Mouse (Mus musculus) CH12.LX (cell line): ENCODE measurements around the gene Tgif2. TPM values are rescaled to one million over a fixed set of nuclear protein-coding genes. Genes with fewer than 3 reads are reported as not detected.

Source experiments
- DNase-seq: peaks from one replicate; pipeline ENCODE4 v3.0.0-alpha.2; 2013; ENCODE audit errors: extremely low read depth
- H3K27ac ChIP-seq: 2 replicates; pipeline ENCODE4 v1.5.1; 2012; ENCODE audit warnings: low read depth, mild to moderate bottlenecking, control low read depth, moderate library complexity; ENCODE audit not compliant: insufficient read depth
- H3K27me3 ChIP-seq: replicated peaks from 2 replicates; pipeline ENCODE3; 2012; ENCODE audit warnings: inconsistent platforms
- H3K36me3 ChIP-seq, 2 experiments: replicated peaks in 1 of 2; 2 replicates each; pipeline versions ENCODE3 to v1.6.1; 2012; ENCODE audit warnings: inconsistent platforms in 1 of 2, low read length in 1 of 2, mild to moderate bottlenecking in 1 of 2, mixed read lengths in 1 of 2, moderate library complexity in 1 of 2; ENCODE audit not compliant: control insufficient read depth in 1 of 2, insufficient read depth in 1 of 2
- H3K4me1 ChIP-seq, 2 experiments: 2 replicates each; pipeline ENCODE4 v1.6.1; 2012; ENCODE audit warnings: inconsistent platforms in 1 of 2, moderate library complexity in 1 of 2; ENCODE audit not compliant: insufficient read depth in 2 of 2, control insufficient read depth in 1 of 2
- H3K4me2 ChIP-seq: 2 replicates; pipeline ENCODE4 v1.6.1; 2012; ENCODE audit warnings: low read depth, mild to moderate bottlenecking, control low read depth; ENCODE audit not compliant: poor library complexity, insufficient read depth, severe bottlenecking
- H3K4me3 ChIP-seq, 3 experiments: fragments of 150-350 bp in 1 of 3; sonication (generic) in 1 of 3; replicated peaks in 1 of 3; 2 replicates each; pipeline versions ENCODE3 to v1.5.1; 2011 to 2012; ENCODE audit warnings: low read depth in 2 of 3, low read length in 2 of 3, mild to moderate bottlenecking in 2 of 3, moderate library complexity in 2 of 3, control low read depth in 1 of 3, improper control_type of control experiment in 1 of 3, inconsistent platforms in 1 of 3, mixed read lengths in 1 of 3; ENCODE audit not compliant: poor library complexity in 1 of 3
- H3K79me2 ChIP-seq: replicated peaks from 2 replicates; pipeline ENCODE4 v1.6.1; 2012; ENCODE audit warnings: mild to moderate bottlenecking, moderate library complexity; ENCODE audit not compliant: control insufficient read depth, poor library complexity, insufficient read depth, severe bottlenecking; ENCODE audit errors: extremely low read depth
- H3K9ac ChIP-seq: 2 replicates; pipeline ENCODE4 v1.6.1; 2012; ENCODE audit warnings: low read depth, mild to moderate bottlenecking, control low read depth, moderate library complexity; ENCODE audit not compliant: insufficient read depth
- H3K9me3 ChIP-seq: replicated peaks from 2 replicates; pipeline ENCODE3; 2012; ENCODE audit warnings: low read length, inconsistent platforms, mixed read lengths
- BHLHE40 ChIP-seq: IDR thresholded peaks from 2 replicates; pipeline ENCODE4 v1.6.1; 2011; ENCODE audit warnings: mild to moderate bottlenecking, low read depth, low read length, improper control_type of control experiment
- CHD1 ChIP-seq: IDR thresholded peaks from 2 replicates; pipeline ENCODE4 v1.6.1; 2012; ENCODE audit warnings: low read depth, low read length, improper control_type of control experiment, inconsistent platforms
- CHD2 ChIP-seq: IDR thresholded peaks from 2 replicates; pipeline ENCODE4 v1.6.1; 2011; ENCODE audit warnings: low read length, improper control_type of control experiment
- CTCF ChIP-seq, 2 experiments: IDR thresholded peaks in 1 of 2; conservative IDR thresholded peaks in 1 of 2; 2 replicates each; pipeline ENCODE4 v1.5.1; 2011 to 2012; ENCODE audit warnings: low read depth in 2 of 2, low read length in 2 of 2, improper control_type of control experiment in 1 of 2, inconsistent platforms in 1 of 2, mild to moderate bottlenecking in 1 of 2, moderate library complexity in 1 of 2
- E2F4 ChIP-seq: IDR thresholded peaks from 2 replicates; pipeline ENCODE4 v1.6.1; 2011; ENCODE audit warnings: low read depth, low read length, improper control_type of control experiment; ENCODE audit not compliant: insufficient replicate concordance
- ELF1 ChIP-seq: IDR thresholded peaks from 2 replicates; pipeline ENCODE4 v1.6.1; 2014; ENCODE audit warnings: low read depth, mild to moderate bottlenecking, inconsistent platforms, low read length, improper control_type of control experiment
- EP300 ChIP-seq: IDR thresholded peaks from 2 replicates; pipeline ENCODE4 v1.6.1; 2011; ENCODE audit warnings: low read length, improper control_type of control experiment
- ETS1 ChIP-seq: conservative IDR thresholded peaks from 2 replicates; pipeline ENCODE4 v1.6.1; 2012; ENCODE audit warnings: low read depth, mild to moderate bottlenecking, inconsistent platforms, low read length, improper control_type of control experiment, moderate library complexity
- HCFC1 ChIP-seq: IDR thresholded peaks from 2 replicates; pipeline ENCODE4 v1.6.1; 2012; ENCODE audit warnings: low read depth, mild to moderate bottlenecking, inconsistent platforms, low read length, improper control_type of control experiment
- MAFK ChIP-seq: IDR thresholded peaks from 2 replicates; pipeline ENCODE4 v1.6.1; 2011; ENCODE audit warnings: low read length, improper control_type of control experiment; ENCODE audit not compliant: insufficient replicate concordance
- MAX ChIP-seq: IDR thresholded peaks from 2 replicates; pipeline ENCODE4 v1.6.1; 2011; ENCODE audit warnings: low read length, improper control_type of control experiment
- MAZ ChIP-seq: IDR thresholded peaks from 2 replicates; pipeline ENCODE4 v1.6.1; 2012; ENCODE audit warnings: low read depth, mild to moderate bottlenecking, inconsistent platforms, low read length, improper control_type of control experiment, moderate library complexity
- MEF2A ChIP-seq: IDR thresholded peaks from 2 replicates; pipeline ENCODE4 v1.6.1; 2014; ENCODE audit warnings: low read depth, mild to moderate bottlenecking, inconsistent platforms, low read length, improper control_type of control experiment, borderline replicate concordance
- MXI1 ChIP-seq: IDR thresholded peaks from 2 replicates; pipeline ENCODE4 v1.6.1; 2011; ENCODE audit warnings: mild to moderate bottlenecking, low read depth, low read length, improper control_type of control experiment
- MYC ChIP-seq: IDR thresholded peaks from 2 replicates; pipeline ENCODE4 v1.6.1; 2011; ENCODE audit warnings: low read depth, mild to moderate bottlenecking, improper control_type of control experiment, low read length
- NRF1 ChIP-seq: IDR thresholded peaks from 2 replicates; pipeline ENCODE4 v1.6.1; 2014; ENCODE audit warnings: low read depth, mild to moderate bottlenecking, inconsistent platforms, low read length, improper control_type of control experiment, moderate library complexity
- PAX5 ChIP-seq: IDR thresholded peaks from 2 replicates; pipeline ENCODE4 v1.6.1; 2012; ENCODE audit warnings: low read length, inconsistent platforms, mixed read lengths
- POLR2A ChIP-seq: IDR thresholded peaks from 2 replicates; pipeline ENCODE4 v1.6.1; 2011; ENCODE audit warnings: low read depth, mild to moderate bottlenecking, improper control_type of control experiment, low read length
- RAD21 ChIP-seq: IDR thresholded peaks from 2 replicates; pipeline ENCODE4 v1.6.1; 2011; ENCODE audit warnings: low read depth, mild to moderate bottlenecking, low read length, improper control_type of control experiment, moderate library complexity
- RCOR1 ChIP-seq: conservative IDR thresholded peaks from 2 replicates; pipeline ENCODE4 v1.6.1; 2012; ENCODE audit warnings: low read depth, mild to moderate bottlenecking, inconsistent platforms, low read length, improper control_type of control experiment
- SMC3 ChIP-seq: IDR thresholded peaks from 2 replicates; pipeline ENCODE4 v1.6.1; 2011; ENCODE audit warnings: low read depth, low read length, improper control_type of control experiment
- TBP ChIP-seq: conservative IDR thresholded peaks from 2 replicates; pipeline ENCODE4 v1.6.1; 2011; ENCODE audit warnings: low read depth, low read length, improper control_type of control experiment
- UBTF ChIP-seq: IDR thresholded peaks from 2 replicates; pipeline ENCODE4 v1.6.1; 2012; ENCODE audit warnings: low read depth, mild to moderate bottlenecking, inconsistent platforms, low read length, improper control_type of control experiment, moderate library complexity
- USF1 ChIP-seq: IDR thresholded peaks from 2 replicates; pipeline ENCODE4 v1.6.1; 2014; ENCODE audit warnings: low read depth, mild to moderate bottlenecking, inconsistent platforms, low read length, improper control_type of control experiment
- ZKSCAN1 ChIP-seq: IDR thresholded peaks from 2 replicates; pipeline ENCODE4 v1.6.1; 2012; ENCODE audit warnings: low read depth, inconsistent platforms, low read length, improper control_type of control experiment, borderline replicate concordance
- dilution Hi-C: fragments of 300-500 bp; cut with MboI; formaldehyde crosslinking; loops from 2 replicates; pipeline ENCODE4 v1.14.3; 2020; ENCODE audit warnings: low sequenced_read_pairs; ENCODE audit not compliant: extremely low pct_unique_long_range_greater_than_20kb, extremely low pct_ligation_motif_present
- in situ Hi-C: fragments of 300-500 bp; cut with MboI; formaldehyde crosslinking; loops from 3 replicates; pipeline ENCODE4 v1.14.3; 2019; ENCODE audit warnings: low sequenced_read_pairs, low pct_ligation_motif_present, low pct_unique_long_range_greater_than_20kb, mixed read lengths
- polyA plus RNA-seq: library from polyadenylated mRNA; unstranded; fragments of >175 nt; gene quantifications from 2 replicates; pipeline ENCODE4 v1.2.1, GENCODE M21; 2012; ENCODE audit warnings: low read depth; ENCODE audit not compliant: insufficient read length
- total RNA-seq, 2 experiments: library from RNA; depleted of rRNA; stranded (reverse); fragments of 300-350 nt in 1 of 2; fragments of >200 nt in 1 of 2; gene quantifications; 2 replicates each; pipeline ENCODE4 v1.2.3; 2012 to 2014

Gene Tgif2
- total and polyA plus RNA-seq, 3 experiments = 10.3 to 12.2 (median 11.3) TPM

DNA sequence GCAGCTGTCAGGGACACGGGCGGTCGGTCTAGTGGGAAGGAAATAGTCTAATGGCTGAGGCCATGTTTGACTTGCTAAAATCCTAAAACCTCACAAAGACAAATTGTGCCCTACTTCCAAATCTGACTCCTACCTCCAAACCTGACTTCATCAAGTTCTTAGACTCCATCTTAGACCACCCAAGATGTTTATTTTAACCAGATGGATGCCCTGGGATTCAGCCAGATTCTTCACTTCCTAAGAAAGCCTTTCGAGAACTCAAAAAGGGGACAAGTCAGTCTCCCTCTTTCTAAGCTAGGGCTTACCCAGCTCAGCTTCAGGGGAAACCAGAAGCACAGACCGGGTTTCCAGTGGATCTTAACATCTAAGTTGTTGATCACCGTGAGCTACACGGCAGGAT, 18.9 kb downstream of the Tgif2 start:
- Histone ChIP-seq H3K4me3 (no peak overlapping the region), H3K79me2 (peaks cover 26% of the 10 kb centered on the region), H3K4me1 (peaks cover 9 to 37% of the 10 kb centered on the region in 2 experiments), H3K27me3 (no peaks in the 10 kb centered on the region), H3K9ac (no peak overlapping the region), H3K27ac (no peak overlapping the region), H3K36me3 (peaks cover 7 to 25% of the 10 kb centered on the region in 2 experiments), H3K9me3 (no peaks in the 10 kb centered on the region), H3K4me2 (no peak overlapping the region)
- in situ Hi-C loops = no loop called here
- DNase-seq = no peak
- dilution Hi-C loops = no loop called here
- TF ChIP-seq RAD21 (no peak), TBP (no peak), CHD2 (no peak), ETS1 (no peak), NRF1 (no peak), MAFK (no peak), HCFC1 (no peak)

DNA sequence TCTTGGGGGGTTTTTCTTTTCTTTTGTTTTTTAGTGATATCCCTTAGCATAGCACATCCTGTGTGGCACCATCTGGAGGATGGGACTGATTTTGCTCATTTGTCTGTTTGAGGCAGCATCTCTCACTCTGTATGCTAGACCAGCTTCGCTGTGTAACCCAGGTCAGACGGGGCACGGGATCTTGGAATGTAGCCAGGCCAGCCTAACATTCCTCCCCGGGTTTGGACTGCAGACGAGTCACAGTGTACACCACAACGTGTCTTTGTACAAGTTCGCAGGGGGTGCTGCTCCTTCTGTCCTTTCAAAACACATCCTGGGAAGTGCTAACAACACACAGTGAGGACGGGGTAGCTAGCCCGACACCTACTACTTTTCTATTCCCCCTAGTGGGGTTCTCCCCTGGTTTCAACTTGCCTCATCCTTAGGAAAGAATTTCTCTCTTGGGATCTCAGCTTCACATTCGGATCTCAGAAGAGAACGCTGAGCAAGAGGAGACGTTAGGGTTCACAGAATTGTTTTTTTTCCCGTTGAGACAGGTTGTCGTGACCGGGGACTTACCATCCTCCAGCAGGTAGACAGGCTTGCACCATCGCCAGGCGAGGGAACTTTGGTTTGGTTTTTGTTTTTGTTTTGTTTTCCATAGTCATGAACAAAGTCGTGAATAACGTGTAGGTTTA, 22.4 kb downstream of the Tgif2 start:
- Histone ChIP-seq H3K9me3 (no peaks in the 10 kb centered on the region), H3K79me2 (peaks cover 48% of the 10 kb centered on the region), H3K27me3 (no peaks in the 10 kb centered on the region), H3K36me3 (peaks cover 12 to 36% of the 10 kb centered on the region in 2 experiments), H3K27ac (peak overlapping the region; percentile 50), H3K4me3 (peak overlapping the region; percentile 78 to 100 (median 91)), H3K4me2 (peak overlapping the region; percentile 83), H3K4me1 (peaks cover 9 to 50% of the 10 kb centered on the region in 2 experiments), H3K9ac (peak overlapping the region; percentile 76)
- dilution Hi-C loops = no loop called here
- TF ChIP-seq SMC3 (no peak), MAZ (no peak), MYC (peak; percentile 41; the same call in 1 of the 2 replicates), MAX (no peak), BHLHE40 (0 out of 2 replicates have a peak, but pooled peaks have one; percentile 44), ZKSCAN1 (no peak), UBTF (no peak), NRF1 (no peak), E2F4 (no peak), ELF1 (no peak), MAFK (no peak), RCOR1 (no peak), EP300 (no peak), PAX5 (no peak), POLR2A (no peak), MXI1 (no peak), CHD2 (no peak), CHD1 (0 out of 2 replicates have a peak, but pooled peaks have one; percentile 33), USF1 (no peak), CTCF (conservative IDR thresholded peaks at IDR 0.05 in 1 of 2, IDR thresholded peaks at IDR 0.05 in 1 of 2; ENCODE audit: low read depth in 2 of 2, low read length in 2 of 2) (peak in 1 of 2 experiments; percentile 28; a peak in 2 of 4 replicates), MEF2A (no peak)
- in situ Hi-C loops = no loop called here
- DNase-seq = peak; percentile 48
